Mouse (Mus musculus) kidney, adult 2 months (tissue): ENCODE measurements around the gene Rnf186. TPM values are rescaled to one million over a fixed set of nuclear protein-coding genes. Genes with fewer than 3 reads are reported as not detected.

Experiments used
- DNase-seq: peaks from one replicate; pipeline ENCODE4 v3.0.0; 2021
- H3K27ac ChIP-seq: fragments of 200-500 bp; 2 replicates; pipeline ENCODE4 v1.5.1; 2012; ENCODE audit warnings: low read depth, low read length, control low read depth, inconsistent platforms; ENCODE audit not compliant: insufficient read depth
- H3K27me3 ChIP-seq: fragments of 200-500 bp; replicated peaks from 2 replicates; pipeline ENCODE4 v1.6.1; 2012; ENCODE audit warnings: mild to moderate bottlenecking, moderate library complexity, low read length, inconsistent platforms; ENCODE audit not compliant: control insufficient read depth, insufficient read depth
- H3K36me3 ChIP-seq: fragments of 200-500 bp; 2 replicates; pipeline ENCODE4 v1.6.1; 2012; ENCODE audit warnings: mild to moderate bottlenecking, moderate library complexity, low read length, inconsistent platforms; ENCODE audit not compliant: control insufficient read depth, insufficient read depth
- H3K4me1 ChIP-seq: fragments of 200-500 bp; 2 replicates; pipeline ENCODE4 v1.6.1; 2011; ENCODE audit warnings: low read length; ENCODE audit not compliant: control insufficient read depth, insufficient read depth
- H3K4me3 ChIP-seq: fragments of 200-500 bp; 2 replicates; pipeline ENCODE4 v1.5.1; 2011; ENCODE audit warnings: mild to moderate bottlenecking, low read depth, low read length, control low read depth; ENCODE audit not compliant: insufficient read depth
- CTCF ChIP-seq: fragments of 200-500 bp; conservative IDR thresholded peaks from 2 replicates; pipeline ENCODE4 v1.5.1; 2011; ENCODE audit warnings: low read depth, mild to moderate bottlenecking, control low read depth, low read length, moderate library complexity, mixed read lengths; ENCODE audit not compliant: insufficient read depth, insufficient read length
- POLR2A ChIP-seq: fragments of 200-500 bp; IDR thresholded peaks from one replicate; pipeline ENCODE4 v1.6.1; 2011; ENCODE audit warnings: low read depth, low read length, control low read depth
- WGBS: fragments of 180-500 bp; shearing (Covaris S2); methylation state at CpG from one replicate; pipeline ENCODE4 v1.1.7; 2018; 5-methylcytosine and 5-hydroxymethylcytosine counted together
- polyA plus RNA-seq: library from polyadenylated mRNA; depleted of rRNA; stranded (reverse); fragments of >200 nt; gene quantifications from 2 replicates; pipeline ENCODE4 v1.2.3, GENCODE M21; 2012; rRNA removed

Gene Rnf186
- polyA plus RNA-seq, 1 experiment, result 126 TPM

DNA sequence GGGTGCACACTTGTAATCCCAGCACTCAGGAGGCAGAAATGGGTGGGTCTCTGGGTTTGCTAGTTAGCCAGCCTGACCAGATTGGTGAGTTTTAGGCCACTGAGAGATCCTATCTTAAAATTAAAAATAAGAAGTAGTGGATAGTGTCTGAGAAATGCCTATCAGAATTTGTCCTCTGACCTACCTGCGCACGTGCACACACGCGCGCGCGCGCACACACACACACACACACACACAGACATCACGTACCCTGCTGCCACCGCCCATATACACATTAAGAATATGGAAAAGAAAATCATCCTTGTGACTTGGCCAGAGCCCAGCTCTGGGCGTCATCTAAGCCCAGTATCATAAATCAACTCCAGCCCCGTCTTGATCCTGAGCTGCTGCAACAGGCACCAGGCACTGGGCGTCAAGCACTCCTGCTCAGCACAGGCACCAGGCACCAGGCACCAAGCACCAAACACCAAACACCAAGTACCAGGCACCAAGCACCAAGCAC, 44.3 kb downstream of the Rnf186 start:
- H3K27ac ChIP-seq, result no peak overlapping the region
- H3K4me1 ChIP-seq, result 0 out of 2 replicates have a peak, but pooled peaks cover 4% of the 10 kb centered on the region
- DNase-seq, result no peak
- H3K36me3 ChIP-seq, result no peaks in the 10 kb centered on the region
- no peak overlapping the region for H3K4me3 ChIP-seq
- TF ChIP-seq POLR2A (no peak), CTCF (no peak)
- 84% methylated on average over 13 of the region's 13 CpGs for WGBS
- H3K27me3 ChIP-seq, result no peaks in the 10 kb centered on the region

DNA sequence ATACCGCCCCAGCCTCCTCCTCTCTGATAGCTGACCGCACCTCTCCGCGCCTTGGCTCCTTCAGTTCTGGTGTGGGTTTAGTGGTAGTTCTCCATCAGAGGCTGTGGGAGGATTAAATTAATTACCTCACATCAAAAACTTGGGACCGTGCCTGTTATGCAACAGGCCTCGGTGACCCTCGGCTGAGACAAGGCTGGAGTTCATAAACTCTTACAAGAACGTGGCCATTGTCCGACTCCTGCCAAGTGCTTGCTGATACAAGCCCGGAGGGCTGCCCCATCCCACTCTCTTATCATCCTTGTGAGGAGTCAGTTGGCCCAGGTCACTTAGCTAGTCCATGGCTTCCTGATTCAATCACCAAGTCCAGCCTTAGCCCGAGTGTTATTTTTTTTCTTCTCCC, 46.4 kb downstream of the Rnf186 start:
- Histone ChIP-seq H3K27ac (no peak overlapping the region), H3K4me1 (0 out of 2 replicates have a peak, but pooled peaks cover 2% of the 10 kb centered on the region), H3K27me3 (no peaks in the 10 kb centered on the region), H3K4me3 (no peak overlapping the region), H3K36me3 (no peaks in the 10 kb centered on the region)
- WGBS, result 66% methylated on average over 11 of the region's 11 CpGs
- no peak for TF ChIP-seq POLR2A
- no peak for TF ChIP-seq CTCF
- peak; percentile 29 for DNase-seq

DNA sequence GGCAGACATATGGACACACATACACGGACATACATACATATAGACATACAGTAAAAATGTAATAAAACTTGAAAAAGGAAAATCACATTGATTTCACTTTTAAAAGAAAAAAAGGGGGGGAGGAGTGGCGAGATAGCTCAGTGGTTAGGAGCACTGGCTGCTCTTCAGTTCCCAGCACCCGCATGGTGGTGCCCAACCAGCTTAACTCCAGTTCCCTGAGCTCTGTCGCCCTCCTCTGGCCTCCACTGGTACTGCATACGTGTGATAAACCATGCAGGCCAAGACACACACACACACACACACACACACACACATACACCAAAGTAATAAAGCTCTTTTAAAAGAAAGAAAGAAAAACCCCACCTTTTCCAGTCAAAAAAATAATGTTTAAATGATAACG, 47.9 kb downstream of the Rnf186 start:
- Histone ChIP-seq H3K4me3 (no peak overlapping the region), H3K36me3 (no peaks in the 10 kb centered on the region), H3K27ac (no peak overlapping the region), H3K27me3 (no peaks in the 10 kb centered on the region), H3K4me1 (no peaks in the 10 kb centered on the region)
- WGBS, result 91% methylated on average over 6 of the region's 6 CpGs
- DNase-seq, result no peak
- TF ChIP-seq CTCF (peak; percentile 55), POLR2A (no peak)

Other genes starting within 250 kb of the Rnf186 start
- 0.87 and 1.2 TPM in 2 replicates for gene Pla2g2c, start 242.3 kb upstream of the Rnf186 start, polyA plus RNA-seq
- gene Ubxn10, start 229.9 kb upstream of the Rnf186 start, polyA plus RNA-seq, result 5.6 and 6.8 TPM in 2 replicates
- 0.03 TPM in 1 of 2 replicates, not detected in the other for gene Pla2g2f, start 209.5 kb upstream of the Rnf186 start, polyA plus RNA-seq
- gene Pla2g2d, start 191.4 kb upstream of the Rnf186 start, polyA plus RNA-seq, result 0.64 and 8.4 TPM in 2 replicates
- 63.0 and 66.1 TPM in 2 replicates for gene Pla2g5, start 103.6 kb upstream of the Rnf186 start, polyA plus RNA-seq
- gene Gm13030, start 93.1 kb upstream of the Rnf186 start, polyA plus RNA-seq, result not detected in 2 replicates
- 0.11 TPM in 1 of 2 replicates, not detected in the other for gene Pla2g2e, start 89.2 kb upstream of the Rnf186 start, polyA plus RNA-seq
- gene Otud3, start 53.2 kb upstream of the Rnf186 start, polyA plus RNA-seq, result 8.3 and 8.4 TPM in 2 replicates
- 19.6 and 22.4 TPM in 2 replicates for gene Tmco4, start 5.8 kb downstream of the Rnf186 start, polyA plus RNA-seq
- not detected in 2 replicates for gene Htr6, start 108.5 kb downstream of the Rnf186 start, polyA plus RNA-seq
- gene Nbl1, start 125.9 kb downstream of the Rnf186 start, polyA plus RNA-seq, result 35.7 and 42.9 TPM in 2 replicates
- 100 and 157 TPM in 2 replicates for gene Minos1, start 164.0 kb downstream of the Rnf186 start, polyA plus RNA-seq
- gene Capzb, start 225.8 kb downstream of the Rnf186 start, polyA plus RNA-seq, result 102 and 134 TPM in 2 replicates